In genomic region chr3:103620101-103620500, GRCm38 (mm10) we compare ENCODE assay signal across 24 mouse cellular contexts. TPM values are rescaled to one million over a fixed set of nuclear protein-coding genes. Genes with fewer than 3 reads are reported as not detected.
"Had no signal": no experiment of that assay in that cellular context is flagged by ENCODE, and none has a peak within 500 bp of the region (broad histone marks: within the 10 kb centered on the region; RNA-seq: fewer than 3 reads in every experiment).

No protein-coding gene starts in this region.

- H3K9ac ChIP-seq: heart, embryonic 12.5 days; hindbrain, embryonic 12.5 days; hindbrain, embryonic 14.5 days; intestine, embryonic 15.5 days; limb, embryonic 12.5 days had no signal

- ATAC-seq: forebrain, embryonic 16.5 days; hindbrain, embryonic 16.5 days; inflammation-experienced regulatory T-cells, adult 6 months; intestine, embryonic 15.5 days; intestine, postnatal 0 days had no signal

- H3K9me3 ChIP-seq: heart, embryonic 10.5 days; heart, embryonic 12.5 days; hindbrain, embryonic 10.5 days; hindbrain, embryonic 12.5 days; intestine, embryonic 15.5 days; limb, embryonic 10.5 days; limb, embryonic 12.5 days had no signal

- H3K4me3 ChIP-seq: gastrocnemius, adult 2 months; heart, embryonic 10.5 days; heart, embryonic 12.5 days; hindbrain, embryonic 10.5 days; hindbrain, embryonic 12.5 days; intestine, embryonic 15.5 days; layer of hippocampus, adult 2 months; left cerebral cortex, adult 2 months; limb, embryonic 10.5 days; limb, embryonic 12.5 days had no signal

- H3K4me1 ChIP-seq: heart, embryonic 10.5 days; hindbrain, embryonic 10.5 days had no signal

- H3K27ac ChIP-seq: gastrocnemius, adult 2 months; heart, embryonic 10.5 days; hindbrain, embryonic 10.5 days; hindbrain, embryonic 12.5 days; hindbrain, embryonic 14.5 days; intestine, embryonic 15.5 days; layer of hippocampus, adult 2 months; left cerebral cortex, adult 2 months; limb, embryonic 10.5 days; limb, embryonic 12.5 days had no signal

- H3K36me3 ChIP-seq: heart, embryonic 10.5 days; heart, embryonic 12.5 days; hindbrain, embryonic 10.5 days; hindbrain, embryonic 12.5 days; intestine, embryonic 15.5 days; limb, embryonic 10.5 days; limb, embryonic 12.5 days had no signal

- H3K4me2 ChIP-seq: heart, embryonic 12.5 days; hindbrain, embryonic 12.5 days; hindbrain, embryonic 14.5 days; intestine, embryonic 15.5 days; limb, embryonic 12.5 days had no signal

- DNase-seq: gastrocnemius, adult 2 months; gastrocnemius, postnatal 10 days; gastrocnemius, postnatal 25 days; heart, postnatal 4 days; kidney, adult 18-20 months; kidney, adult 8-10 months; kidney, postnatal 10 days; kidney, postnatal 25 days; kidney, postnatal 4 days had no signal

- H3K27me3 ChIP-seq: hindbrain, embryonic 12.5 days; intestine, embryonic 15.5 days; limb, embryonic 12.5 days had no signal

RNA-seq across cellular contexts. Expression of gene Atg4a-ps, which starts 25.8 kb away (rescaled TPM):
- polyA plus RNA-seq: heart, embryonic 12.5 days; heart, embryonic 14.5 days; hindbrain, embryonic 12.5 days; intestine, embryonic 15.5 days; limb, embryonic 10.5 days had no signal

RNA-seq across cellular contexts. Expression of gene Syt6, which starts 45.1 kb away (rescaled TPM):
- polyA plus RNA-seq: inflammation-experienced regulatory T-cells, adult 6 months had no signal
